Mouse (Mus musculus) heart, embryonic 16.5 days (tissue): ENCODE results near the gene Hbs1l. TPM values are rescaled to one million over a fixed set of nuclear protein-coding genes. Genes with fewer than 3 reads are reported as not detected.

Experiments
- ATAC-seq: fragments of 200-750 bp; cut with Nextera tagmentation; replicated peaks from 2 replicates; pipeline ENCODE4 v1.8.0; 2017; ENCODE audit warnings: moderate number of reproducible peaks; ENCODE audit not compliant: insufficient read depth, low FRiP score; ENCODE audit errors: extremely low read depth
- H3K27ac ChIP-seq: fragments of 300-500 bp; sonication (generic); 2 replicates; pipeline ENCODE4 v1.5.1; 2014; ENCODE audit warnings: mild to moderate bottlenecking, low read length, control low read depth, moderate library complexity
- H3K27me3 ChIP-seq: fragments of 300-500 bp; sonication (generic); 2 replicates; pipeline ENCODE4 v1.6.1; 2014; ENCODE audit warnings: low read length, mixed read lengths; ENCODE audit not compliant: control insufficient read depth, insufficient read depth
- H3K36me3 ChIP-seq: fragments of 300-500 bp; sonication (generic); 2 replicates; pipeline ENCODE4 v1.6.1; 2014; ENCODE audit not compliant: control insufficient read depth, insufficient read depth
- H3K4me1 ChIP-seq: fragments of 300-500 bp; sonication (generic); 2 replicates; pipeline ENCODE4 v1.6.1; 2014; ENCODE audit warnings: low read length, mixed read lengths; ENCODE audit not compliant: control insufficient read depth, insufficient read depth
- H3K4me2 ChIP-seq: fragments of 300-500 bp; sonication (generic); 2 replicates; pipeline ENCODE4 v1.6.1; 2014; ENCODE audit warnings: low read depth, mild to moderate bottlenecking, control low read depth, low read length
- H3K4me3 ChIP-seq: fragments of 300-500 bp; sonication (generic); 2 replicates; pipeline ENCODE4 v1.5.1; 2014; ENCODE audit warnings: mild to moderate bottlenecking, control low read depth, low read length
- H3K9ac ChIP-seq: fragments of 300-500 bp; sonication (generic); 2 replicates; pipeline ENCODE4 v1.6.1; 2014; ENCODE audit warnings: low read length, control low read depth
- H3K9me3 ChIP-seq: fragments of 300-500 bp; sonication (generic); replicated peaks from 2 replicates; pipeline ENCODE4 v1.6.1; 2016; ENCODE audit warnings: low read length; ENCODE audit not compliant: control insufficient read depth
- WGBS: fragments of 180-500 bp; shearing (Covaris S2); extraction: QIAGEN DNeasy Blood & Tissue Kit; methylation state at CpG from one replicate; pipeline ENCODE4 v1.1.7; 2014; 5-methylcytosine and 5-hydroxymethylcytosine counted together
- polyA plus RNA-seq: library from polyadenylated mRNA; unstranded; fragments of >200 nt; fragmentation: Nextera tagmentation; extraction: Ambion mirVana; gene quantifications from 2 replicates; pipeline ENCODE4 v1.2.1, GENCODE M21; 2015

The Hbs1l gene
- polyA plus RNA-seq, 1 experiment from 2014 or later, result 73.1 TPM

- ATAC-seq, result no peak
- H3K4me3 ChIP-seq, result no peak overlapping the region
- H3K4me1 ChIP-seq, result no peaks in the 10 kb centered on the region
- no peaks in the 10 kb centered on the region for H3K27me3 ChIP-seq
- 94% methylated on average over 2 of the region's 2 CpGs for WGBS
- H3K4me2 ChIP-seq, result no peak overlapping the region
- no peak overlapping the region for H3K27ac ChIP-seq
- H3K36me3 ChIP-seq, result peaks cover 42% of the 10 kb centered on the region
- H3K9me3 ChIP-seq, result no peaks in the 10 kb centered on the region
- no peak overlapping the region for H3K9ac ChIP-seq
Measured at GRCm38 (mm10) chr10:21349946-21350345, 54.2 kb downstream of the Hbs1l start.

GRCm38 (mm10) chr10:21350531-21351515 lies 55.0 kb downstream of the Hbs1l start:
- 85% methylated on average over 11 of the region's 11 CpGs for WGBS
- peaks cover 34% of the 10 kb centered on the region for H3K36me3 ChIP-seq
- ATAC-seq, result no peak

GRCm38 (mm10) chr10:21351766-21352165 lies 56.0 kb downstream of the Hbs1l start:
- WGBS, result 85% methylated on average over 12 of the region's 12 CpGs
- no peaks in the 10 kb centered on the region for H3K4me1 ChIP-seq
- no peak overlapping the region for H3K4me2 ChIP-seq
- H3K9ac ChIP-seq, result no peak overlapping the region
- H3K36me3 ChIP-seq, result peaks cover 33% of the 10 kb centered on the region
- ATAC-seq, result no peak
- H3K27ac ChIP-seq, result no peak overlapping the region
- no peaks in the 10 kb centered on the region for H3K27me3 ChIP-seq
- no peaks in the 10 kb centered on the region for H3K9me3 ChIP-seq
- no peak overlapping the region for H3K4me3 ChIP-seq

More at GRCm38 (mm10) chr10:21350531-21351515, 55.0 kb downstream of the Hbs1l start:
- Histone ChIP-seq H3K27ac (no peak overlapping the region), H3K4me1 (no peaks in the 10 kb centered on the region), H3K27me3 (no peaks in the 10 kb centered on the region), H3K4me3 (no peak overlapping the region), H3K9ac (no peak overlapping the region), H3K4me2 (no peak overlapping the region), H3K9me3 (no peaks in the 10 kb centered on the region)

GRCm38 (mm10) chr10:21353890-21354289 lies 58.1 kb downstream of the Hbs1l start:
- WGBS, result 65% methylated on average over 5 of the region's 5 CpGs

GRCm38 (mm10) chr10:21354506-21354905 lies 58.7 kb downstream of the Hbs1l start:
- H3K9me3 ChIP-seq, result no peaks in the 10 kb centered on the region
- no peak overlapping the region for H3K4me2 ChIP-seq
- H3K4me3 ChIP-seq, result no peak overlapping the region
- H3K4me1 ChIP-seq, result no peaks in the 10 kb centered on the region
- H3K36me3 ChIP-seq, result peaks cover 36% of the 10 kb centered on the region
- H3K9ac ChIP-seq, result no peak overlapping the region
- no peak overlapping the region for H3K27ac ChIP-seq
- WGBS, result 91% methylated on average over 7 of the region's 7 CpGs
- ATAC-seq, result no peak
- H3K27me3 ChIP-seq, result no peaks in the 10 kb centered on the region

More at GRCm38 (mm10) chr10:21353890-21354289, 58.1 kb downstream of the Hbs1l start:
- Histone ChIP-seq H3K9me3 (no peaks in the 10 kb centered on the region), H3K36me3 (peaks cover 33% of the 10 kb centered on the region), H3K27ac (no peak overlapping the region), H3K4me1 (no peaks in the 10 kb centered on the region), H3K4me2 (no peak overlapping the region), H3K9ac (no peak overlapping the region), H3K4me3 (no peak overlapping the region), H3K27me3 (no peaks in the 10 kb centered on the region)
- ATAC-seq, result no peak

GRCm38 (mm10) chr10:21357986-21358385 lies 62.2 kb downstream of the Hbs1l start:
- ATAC-seq, result no peak
- H3K4me1 ChIP-seq, result no peaks in the 10 kb centered on the region
- no peak overlapping the region for H3K9ac ChIP-seq
- H3K4me3 ChIP-seq, result no peak overlapping the region
- 86% methylated on average over 8 of the region's 8 CpGs for WGBS
- no peak overlapping the region for H3K4me2 ChIP-seq
- no peaks in the 10 kb centered on the region for H3K27me3 ChIP-seq
- no peak overlapping the region for H3K27ac ChIP-seq
- H3K36me3 ChIP-seq, result peaks cover 18% of the 10 kb centered on the region
- H3K9me3 ChIP-seq, result no peaks in the 10 kb centered on the region

- WGBS, result 90% methylated on average over 4 of the region's 4 CpGs
- no peaks in the 10 kb centered on the region for H3K27me3 ChIP-seq
- ATAC-seq, result no peak
Measured at GRCm38 (mm10) chr10:21359086-21359485, 63.3 kb downstream of the Hbs1l start.

GRCm38 (mm10) chr10:21361871-21362270 lies 66.1 kb downstream of the Hbs1l start:
- no peak overlapping the region for H3K4me2 ChIP-seq
- no peaks in the 10 kb centered on the region for H3K9me3 ChIP-seq
- H3K36me3 ChIP-seq, result peaks cover 19% of the 10 kb centered on the region
- ATAC-seq, result no peak
- H3K27ac ChIP-seq, result no peak overlapping the region
- no peak overlapping the region for H3K9ac ChIP-seq
- no peak overlapping the region for H3K4me3 ChIP-seq
- H3K4me1 ChIP-seq, result no peaks in the 10 kb centered on the region
- 64% methylated on average over 7 of the region's 7 CpGs for WGBS
- H3K27me3 ChIP-seq, result no peaks in the 10 kb centered on the region

More at GRCm38 (mm10) chr10:21359086-21359485, 63.3 kb downstream of the Hbs1l start:
- no peak overlapping the region for H3K27ac ChIP-seq
- no peaks in the 10 kb centered on the region for H3K9me3 ChIP-seq
- no peak overlapping the region for H3K9ac ChIP-seq
- H3K4me1 ChIP-seq, result no peaks in the 10 kb centered on the region
- H3K4me3 ChIP-seq, result no peak overlapping the region
- peaks cover 18% of the 10 kb centered on the region; the same call in 1 of the 2 replicates for H3K36me3 ChIP-seq
- no peak overlapping the region for H3K4me2 ChIP-seq

GRCm38 (mm10) chr10:21363297-21363696 lies 67.5 kb downstream of the Hbs1l start:
- ATAC-seq, result no peak
- peaks cover 22% of the 10 kb centered on the region for H3K36me3 ChIP-seq
- no peak overlapping the region for H3K4me2 ChIP-seq
- 77% methylated on average over 4 of the region's 4 CpGs for WGBS
- no peak overlapping the region for H3K9ac ChIP-seq
- H3K27me3 ChIP-seq, result no peaks in the 10 kb centered on the region
- H3K9me3 ChIP-seq, result no peaks in the 10 kb centered on the region
- H3K4me1 ChIP-seq, result no peaks in the 10 kb centered on the region
- H3K27ac ChIP-seq, result no peak overlapping the region
- no peak overlapping the region for H3K4me3 ChIP-seq
